Mouse (Mus musculus) forebrain, postnatal 0 days (tissue): ENCODE results near the gene Inka1. TPM values are rescaled to one million over a fixed set of nuclear protein-coding genes. Genes with fewer than 3 reads are reported as not detected.
"Not testable (repeated sequence)": the region's sequence is repeated elsewhere in the genome, so short reads cannot be mapped to it uniquely, and the experiment has no call there.

ENCODE experiments used
- ATAC-seq: fragments of 200-750 bp; cut with Nextera tagmentation; 2 replicates; pipeline ENCODE4 v1.8.0; 2017; ENCODE audit warnings: mild to moderate bottlenecking, moderate library complexity
- DNase-seq: peaks from one replicate; pipeline ENCODE4 v3.0.0-alpha.2; 2015
- H3K27ac ChIP-seq: fragments of 300-500 bp; sonication (generic); 2 replicates; pipeline ENCODE4 v1.5.1; 2014; ENCODE audit warnings: low read depth, mild to moderate bottlenecking, antibody characterized with exemption, low read length, moderate library complexity, mixed read lengths
- H3K27me3 ChIP-seq: fragments of 300-500 bp; sonication (generic); 2 replicates; pipeline ENCODE4 v1.6.1; 2014; ENCODE audit warnings: mild to moderate bottlenecking, low read length, mixed read lengths; ENCODE audit not compliant: insufficient read depth
- H3K36me3 ChIP-seq: fragments of 300-500 bp; sonication (generic); 2 replicates; pipeline ENCODE4 v1.6.1; 2014; ENCODE audit warnings: mild to moderate bottlenecking, moderate library complexity; ENCODE audit not compliant: insufficient read depth
- H3K4me1 ChIP-seq: fragments of 300-500 bp; sonication (generic); 2 replicates; pipeline ENCODE4 v1.6.1; 2014; ENCODE audit warnings: antibody characterized with exemption; ENCODE audit not compliant: insufficient read depth
- H3K4me2 ChIP-seq: fragments of 300-500 bp; sonication (generic); 2 replicates; pipeline ENCODE4 v1.6.1; 2014; ENCODE audit warnings: low read depth, mild to moderate bottlenecking, moderate library complexity
- H3K4me3 ChIP-seq: fragments of 300-500 bp; sonication (generic); 2 replicates; pipeline ENCODE4 v1.5.1; 2014; ENCODE audit warnings: low read depth, low read length, mixed read lengths
- H3K9ac ChIP-seq: fragments of 300-500 bp; sonication (generic); 2 replicates; pipeline ENCODE4 v1.6.1; 2014; ENCODE audit warnings: mild to moderate bottlenecking
- H3K9me3 ChIP-seq: fragments of 300-500 bp; sonication (generic); 2 replicates; pipeline ENCODE4 v1.6.1; 2016; ENCODE audit warnings: low read length
- CTCF ChIP-seq: sonication (generic); IDR thresholded peaks from 2 replicates; pipeline ENCODE4 v1.5.1; 2016; ENCODE audit warnings: antibody characterized with exemption, control low read depth, low read depth
- WGBS: fragments of 180-500 bp; shearing (Covaris S2); extraction: QIAGEN DNeasy Blood & Tissue Kit; methylation state at CpG from one replicate; pipeline ENCODE4 v1.1.7; 2014; 5-methylcytosine and 5-hydroxymethylcytosine counted together
- polyA plus RNA-seq: library from polyadenylated mRNA; unstranded; fragments of >200 nt; fragmentation: Nextera tagmentation; extraction: Ambion mirVana; gene quantifications from 2 replicates; pipeline ENCODE4 v1.2.1, GENCODE M21; 2015
- total RNA-seq: library from RNA; depleted of rRNA; stranded (reverse); fragments of >200 nt; gene quantifications from 2 replicates; pipeline ENCODE4 v1.2.3, GENCODE M21; 2014

Inka1 gene
- total and polyA plus RNA-seq, 2 experiments from 2014 or later, result 6.3 to 20.3 TPM

DNA sequence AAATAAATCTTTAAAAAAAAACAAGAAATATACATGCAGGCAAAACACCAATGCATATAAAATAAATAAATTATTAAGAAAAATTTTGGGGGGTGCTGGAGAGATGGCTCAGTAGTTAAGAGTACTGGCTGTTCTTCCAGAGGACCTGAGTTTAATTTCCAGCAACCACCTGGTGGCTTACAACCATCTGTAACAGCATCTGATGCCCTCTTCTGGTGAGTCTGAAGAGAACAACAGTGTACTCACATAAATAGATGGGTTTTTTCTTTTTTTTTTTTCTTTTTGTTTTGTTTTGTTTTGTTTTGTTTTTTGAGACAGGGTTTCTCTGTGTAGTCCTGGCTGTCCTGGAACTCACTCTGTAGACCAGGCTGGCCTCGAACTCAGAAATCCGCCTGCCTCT lies 27.9 kb upstream of the Inka1 start:
- peak; percentile 26; the same call in 1 of the 2 replicates for TF ChIP-seq CTCF
- H3K27me3 ChIP-seq, H3K9me3 ChIP-seq, H3K4me3 ChIP-seq, H3K4me2 ChIP-seq, H3K4me1 ChIP-seq, H3K9ac ChIP-seq, H3K36me3 ChIP-seq, H3K27ac ChIP-seq, ATAC-seq, DNase-seq: not testable (repeated sequence)
- 94% methylated on average over 2 of the region's 2 CpGs for WGBS

DNA sequence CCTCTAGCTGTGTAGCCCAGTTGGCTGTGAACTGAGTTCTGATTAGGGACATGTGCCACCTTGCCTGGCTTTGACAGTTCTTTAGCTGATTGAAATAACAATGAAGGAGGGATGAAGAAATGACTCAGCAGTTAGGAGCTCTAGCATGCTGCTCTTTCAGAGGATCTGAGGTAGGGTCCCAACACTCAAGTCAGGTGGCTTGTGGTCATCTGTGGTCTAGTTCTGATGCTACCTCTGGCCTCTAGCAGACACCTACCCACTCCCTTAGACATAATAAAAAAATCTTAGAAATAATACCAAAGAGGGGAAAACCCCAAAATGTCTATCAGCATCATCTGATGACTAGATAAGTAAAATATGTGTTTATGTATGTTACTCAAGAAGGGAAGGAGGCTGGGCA lies 24.7 kb upstream of the Inka1 start:
- 0 out of 2 replicates have a peak, but pooled peaks cover 1% of the 10 kb centered on the region for H3K4me1 ChIP-seq
- H3K9ac ChIP-seq, result no peak overlapping the region
- no peak for TF ChIP-seq CTCF
- H3K4me3 ChIP-seq, result no peak overlapping the region
- H3K9me3 ChIP-seq, result no peaks in the 10 kb centered on the region
- DNase-seq, result no peak
- ATAC-seq, result no peak
- H3K4me2 ChIP-seq, result no peak overlapping the region
- 0 out of 2 replicates have a peak, but pooled peaks cover 1% of the 10 kb centered on the region for H3K36me3 ChIP-seq
- H3K27ac ChIP-seq, result no peak overlapping the region
- H3K27me3 ChIP-seq, result no peaks in the 10 kb centered on the region

DNA sequence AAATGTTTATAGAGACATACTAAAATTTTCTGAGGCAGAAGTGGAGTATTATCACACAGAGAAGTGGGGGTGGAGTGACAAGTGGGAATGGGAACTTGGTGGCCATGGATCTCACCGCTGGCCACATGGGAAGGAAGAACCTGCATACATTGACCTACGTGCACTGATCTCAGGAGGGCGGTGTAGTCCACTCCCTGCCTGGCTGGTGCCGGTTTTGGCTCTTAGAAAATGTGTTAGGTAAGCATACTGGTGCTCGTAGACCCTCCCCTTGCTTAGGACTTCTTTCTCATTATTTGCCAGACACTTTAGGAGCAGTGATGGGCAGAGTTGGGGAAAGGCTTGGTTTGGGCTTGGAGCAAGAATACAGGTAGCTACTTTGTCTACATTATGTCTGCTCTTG lies 22.4 kb upstream of the Inka1 start:
- Histone ChIP-seq H3K4me1 (peaks cover 15% of the 10 kb centered on the region), H3K9me3 (no peaks in the 10 kb centered on the region), H3K27me3 (no peaks in the 10 kb centered on the region), H3K9ac (no peak overlapping the region), H3K4me3 (no peak overlapping the region), H3K36me3 (no peaks in the 10 kb centered on the region), H3K27ac (no peak overlapping the region), H3K4me2 (no peak overlapping the region)
- ATAC-seq (no peak), DNase-seq (no peak)
- WGBS, result 89% methylated on average over 5 of the region's 5 CpGs
- no peak for TF ChIP-seq CTCF

DNA sequence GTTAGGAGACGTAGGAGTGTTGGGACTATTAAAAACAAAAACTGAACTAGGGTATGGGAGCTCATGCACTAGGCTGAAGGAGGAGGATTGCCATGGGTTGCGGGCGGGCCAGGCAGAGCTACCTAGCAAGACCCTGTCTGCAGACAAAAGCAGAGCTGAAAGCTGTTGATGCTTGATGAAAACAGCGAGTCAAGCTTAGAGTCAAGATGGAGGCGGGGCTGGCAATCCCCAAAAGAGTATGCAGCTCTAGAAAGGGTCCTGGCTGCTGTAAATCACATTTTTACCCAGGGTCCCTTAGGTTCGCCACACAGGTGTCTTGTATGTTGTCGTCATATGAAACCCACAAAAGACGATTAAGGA lies 17.8 kb upstream of the Inka1 start:
- WGBS, result 8% methylated on average over 8 of the region's 8 CpGs
- Histone ChIP-seq H3K27ac (peak overlapping the region; percentile 99), H3K4me2 (peak overlapping the region; percentile 76), H3K36me3 (no peaks in the 10 kb centered on the region), H3K9me3 (no peaks in the 10 kb centered on the region), H3K27me3 (no peaks in the 10 kb centered on the region), H3K4me3 (peak overlapping the region; percentile 100), H3K4me1 (peaks cover 18% of the 10 kb centered on the region), H3K9ac (peak overlapping the region; percentile 100)
- no peak for TF ChIP-seq CTCF
- no peak for DNase-seq
- no peak for ATAC-seq

DNA sequence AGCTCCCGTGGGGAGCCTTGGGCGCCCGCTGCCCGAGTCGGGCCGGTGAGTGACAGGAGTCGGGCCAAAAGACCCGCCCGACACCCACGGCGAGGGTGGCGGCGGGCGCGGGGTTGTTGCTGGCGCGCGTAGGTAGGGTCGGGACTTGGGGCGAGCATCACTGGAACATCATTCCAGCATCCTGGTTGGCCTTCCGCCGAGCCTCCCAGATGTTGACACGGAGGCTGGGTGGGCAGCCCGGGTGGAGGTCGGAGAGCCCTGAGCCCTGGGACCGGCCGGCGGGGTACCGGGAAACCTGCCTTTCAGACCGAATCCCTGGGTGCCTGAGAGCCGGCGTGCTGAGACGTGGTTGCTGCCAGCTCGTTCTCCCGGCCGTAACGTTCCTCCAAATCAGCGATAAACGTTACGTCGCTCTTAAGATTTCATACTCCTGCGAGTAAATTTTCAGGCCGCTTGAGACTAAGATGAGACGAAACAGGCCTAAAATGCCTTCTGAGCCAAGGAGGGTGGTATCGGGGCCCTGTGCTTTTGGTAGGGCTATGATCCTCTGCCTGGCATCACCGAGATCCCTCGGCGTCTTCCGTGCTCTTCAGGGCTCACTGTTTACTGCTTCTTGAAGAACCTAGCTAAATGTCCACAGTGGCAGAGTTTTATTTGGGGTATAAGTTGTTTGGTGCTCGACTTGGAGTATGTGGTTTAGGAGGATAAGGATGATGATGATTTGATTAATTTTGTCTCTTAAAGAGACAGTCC lies 17.3 kb upstream of the Inka1 start:
- Histone ChIP-seq H3K4me2 (peak overlapping the region; percentile 76), H3K4me3 (peak overlapping the region; percentile 100), H3K4me1 (peaks cover 18% of the 10 kb centered on the region), H3K27me3 (no peaks in the 10 kb centered on the region), H3K27ac (peak overlapping the region; percentile 99), H3K36me3 (no peaks in the 10 kb centered on the region), H3K9me3 (no peaks in the 10 kb centered on the region), H3K9ac (peak overlapping the region; percentile 100)
- under 1% methylated on average over 50 of the region's 50 CpGs for WGBS
- ATAC-seq, result peak; percentile 32
- TF ChIP-seq CTCF, result no peak
- peak; percentile 64 for DNase-seq

DNA sequence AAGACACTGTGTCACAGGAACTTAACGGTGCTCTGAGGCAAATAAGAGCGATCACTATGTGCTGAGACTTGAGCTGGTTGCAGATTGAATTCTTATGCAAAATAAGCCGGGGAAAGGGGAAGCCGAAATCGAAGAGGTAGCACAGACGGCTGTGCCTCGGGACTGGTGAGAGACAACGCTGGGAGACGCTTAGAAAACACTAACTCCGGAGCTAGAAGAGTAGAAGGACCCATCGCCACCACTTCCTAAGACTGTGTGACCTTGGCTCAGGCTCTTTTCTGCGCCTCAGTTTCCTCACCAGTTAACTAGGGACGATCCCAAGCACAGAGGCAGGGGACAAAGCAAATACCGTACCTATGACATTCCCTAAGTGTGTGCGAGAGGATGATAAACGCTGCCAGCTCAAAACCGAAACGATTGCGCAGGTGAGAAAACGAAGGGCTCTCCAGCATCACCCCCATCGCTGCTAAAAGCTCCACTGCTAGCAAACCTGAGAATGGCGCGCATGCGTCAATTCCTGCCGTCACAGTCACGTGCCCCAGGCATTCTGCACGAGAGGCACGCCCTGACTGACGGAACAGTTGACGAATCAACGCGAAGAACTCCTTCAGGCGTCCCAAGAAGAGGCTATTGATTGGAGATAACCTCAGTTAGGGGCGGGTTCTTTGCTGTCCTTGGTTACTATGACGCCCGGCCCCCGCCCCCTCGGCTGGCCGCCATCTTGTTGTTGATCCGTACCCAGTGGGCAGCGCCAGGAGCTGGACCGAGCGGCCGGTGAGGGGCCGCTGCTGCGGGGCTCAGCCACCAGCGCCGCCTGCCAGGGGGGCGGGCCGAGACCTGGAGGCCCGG lies 16.5 kb upstream of the Inka1 start, which contains the start of gene Ip6k1:
Ip6k1 (plus strand) TSS at position 580 of the 849 bp plus-strand sequence.
- H3K4me3 ChIP-seq, result peak within 1 kb of the TSS; percentile 100
- peaks cover 18% of the 10 kb centered on the region for H3K4me1 ChIP-seq
- peak within 1 kb of the TSS; percentile 99 for H3K27ac ChIP-seq
- no peaks in the 10 kb centered on the region for H3K27me3 ChIP-seq
- peak within 1 kb of the TSS; percentile 85 for H3K4me2 ChIP-seq
- TF ChIP-seq CTCF, result no peak
- H3K9ac ChIP-seq, result peak within 1 kb of the TSS; percentile 100
- H3K36me3 ChIP-seq, result no peaks in the 10 kb centered on the region
- H3K9me3 ChIP-seq, result no peaks in the 10 kb centered on the region
- ATAC-seq (peak; percentile 100), DNase-seq (peak; percentile 100)
- WGBS, result under 1% methylated on average over 51 of the region's 51 CpGs

DNA sequence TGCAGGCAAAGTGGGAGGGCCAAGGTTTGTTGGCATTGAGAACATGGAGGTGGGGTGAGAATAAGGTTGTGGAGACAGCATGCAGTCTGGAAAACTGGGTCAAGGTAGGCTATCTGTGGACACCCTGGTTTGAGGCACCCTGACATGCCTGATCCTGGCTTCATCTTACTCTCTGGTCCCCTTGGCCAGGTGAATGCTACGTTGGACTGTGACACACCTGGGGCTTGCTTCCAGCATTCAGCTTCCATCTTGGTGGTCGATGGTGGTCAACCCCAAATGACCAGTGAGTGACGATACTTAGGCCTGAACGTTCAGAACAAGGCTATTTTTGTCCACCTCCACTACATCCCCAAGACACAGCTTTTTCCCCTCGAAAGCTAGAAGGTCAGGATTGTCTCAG lies 10.4 kb upstream of the Inka1 start, which contains the start of gene Gm20662:
Gm20662 (plus strand) TSS at position 301 of the 400 bp plus-strand sequence.
- H3K4me2 ChIP-seq, result no peak within 1 kb of the TSS
- WGBS, result 92% methylated on average over 5 of the region's 5 CpGs
- no peaks in the 10 kb centered on the region for H3K4me1 ChIP-seq
- no peak within 1 kb of the TSS for H3K4me3 ChIP-seq
- no peak within 1 kb of the TSS for H3K9ac ChIP-seq
- no peaks in the 10 kb centered on the region for H3K36me3 ChIP-seq
- no peak for TF ChIP-seq CTCF
- DNase-seq (no peak), ATAC-seq (no peak)
- no peaks in the 10 kb centered on the region for H3K9me3 ChIP-seq
- no peak within 1 kb of the TSS for H3K27ac ChIP-seq
- no peaks in the 10 kb centered on the region for H3K27me3 ChIP-seq
